Mouse (Mus musculus): Measurements from ENCODE around the gene Gpx1. TPM values are rescaled to one million over a fixed set of nuclear protein-coding genes. Genes with fewer than 3 reads are reported as not detected.

Gene Gpx1
- total RNA-seq, 2 experiments from 2014 or later: 5,176 to 5,395 TPM

- ATAC-seq (replicated peaks; ENCODE audit: low FRiP score, poor library complexity, severe bottlenecking): no peak
Measured at GRCm38 (mm10) chr9:108337848-108338550, 704 bp upstream of the Gpx1 start.

DNA sequence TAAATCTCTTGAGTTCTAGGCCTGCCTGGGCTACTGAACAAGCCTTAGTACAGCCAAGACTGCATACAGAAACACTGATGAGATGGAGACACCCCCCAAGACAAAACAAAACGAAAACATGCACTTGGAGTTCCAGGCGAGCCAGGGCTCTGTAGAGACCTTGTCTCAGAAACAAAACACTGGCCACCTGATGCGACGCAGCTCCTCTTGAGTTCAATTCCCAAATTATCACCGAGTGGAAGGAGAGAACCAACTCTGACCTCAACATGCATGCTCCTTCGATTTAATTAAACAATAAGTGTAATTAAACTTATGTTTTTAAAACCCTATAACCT, 185 bp upstream of the Gpx1 start:
- no peak for ATAC-seq (replicated peaks; ENCODE audit: low FRiP score, poor library complexity, severe bottlenecking)

DNA sequence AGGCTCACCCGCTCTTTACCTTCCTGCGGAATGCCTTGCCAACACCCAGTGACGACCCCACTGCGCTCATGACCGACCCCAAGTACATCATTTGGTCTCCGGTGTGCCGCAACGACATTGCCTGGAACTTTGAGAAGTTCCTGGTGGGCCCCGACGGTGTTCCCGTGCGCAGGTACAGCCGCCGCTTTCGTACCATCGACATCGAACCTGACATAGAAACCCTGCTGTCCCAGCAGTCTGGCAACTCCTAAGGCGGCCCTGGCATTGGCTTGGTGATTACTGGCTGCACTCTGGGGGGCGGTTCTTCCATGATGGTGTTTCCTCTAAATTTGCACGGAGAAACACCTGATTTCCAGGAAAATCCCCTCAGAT, 1.2 kb downstream of the Gpx1 start:
- 0 out of 2 replicates have a peak, but pooled peaks have one; percentile 5 for ATAC-seq (replicated peaks; ENCODE audit: low FRiP score, poor library complexity, severe bottlenecking)

DNA sequence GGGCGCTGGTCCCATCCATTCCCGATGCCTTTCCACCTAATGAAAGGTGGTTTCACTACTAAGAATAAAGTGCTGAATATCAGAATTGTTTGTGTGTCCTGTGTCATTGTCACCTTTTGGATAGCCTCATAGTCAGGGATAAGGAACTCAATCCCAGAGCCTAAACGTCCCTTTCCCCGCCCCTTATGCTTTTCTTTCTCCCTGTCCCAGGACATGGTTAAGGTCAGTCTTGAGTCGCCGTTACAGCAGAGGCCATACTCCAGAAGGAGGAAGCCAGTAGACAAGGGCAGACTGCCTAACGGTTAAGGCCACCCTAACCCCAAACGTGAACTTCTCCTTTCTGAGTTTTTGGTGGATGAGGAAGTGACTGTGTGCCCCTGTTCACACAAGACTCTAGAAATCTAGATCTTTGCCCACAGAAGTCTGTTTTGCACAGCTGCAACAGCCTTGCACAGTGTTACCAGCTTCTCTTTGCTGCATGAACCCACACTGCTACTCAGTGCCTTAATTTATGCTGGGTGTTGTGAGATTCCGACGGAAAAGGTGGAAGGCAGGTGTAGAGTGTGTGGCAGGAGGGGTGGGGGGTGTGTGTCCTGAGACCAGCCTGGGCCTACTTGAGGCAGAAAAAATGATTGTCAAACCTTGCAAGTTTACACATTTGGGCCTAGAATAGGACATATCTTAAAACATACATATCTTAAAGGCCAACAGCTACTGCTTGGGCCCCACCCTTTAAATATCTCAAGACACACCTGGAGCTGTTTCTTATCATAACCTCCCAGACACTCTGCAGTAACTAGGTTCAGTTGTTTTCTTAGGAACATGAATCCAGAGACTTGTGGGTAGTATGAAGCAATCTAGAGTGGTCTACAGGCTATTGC, 1.8 kb downstream of the Gpx1 start:
- peak; percentile 63 for ATAC-seq (replicated peaks; ENCODE audit: low FRiP score, poor library complexity, severe bottlenecking)

GRCm38 (mm10) chr9:108341139-108341475, 2.4 kb downstream of the Gpx1 start:
- no peak for ATAC-seq (replicated peaks; ENCODE audit: low FRiP score, poor library complexity, severe bottlenecking)

GRCm38 (mm10) chr9:108341801-108342200, 3.1 kb downstream of the Gpx1 start:
- no peak for ATAC-seq (replicated peaks; ENCODE audit: low FRiP score, poor library complexity, severe bottlenecking)

GRCm38 (mm10) chr9:108342301-108342831, 3.7 kb downstream of the Gpx1 start:
- no peak for ATAC-seq (replicated peaks; ENCODE audit: low FRiP score, poor library complexity, severe bottlenecking)

- ATAC-seq (replicated peaks; ENCODE audit: low FRiP score, poor library complexity, severe bottlenecking): no peak
Measured at GRCm38 (mm10) chr9:108343331-108343730, 4.6 kb downstream of the Gpx1 start.

DNA sequence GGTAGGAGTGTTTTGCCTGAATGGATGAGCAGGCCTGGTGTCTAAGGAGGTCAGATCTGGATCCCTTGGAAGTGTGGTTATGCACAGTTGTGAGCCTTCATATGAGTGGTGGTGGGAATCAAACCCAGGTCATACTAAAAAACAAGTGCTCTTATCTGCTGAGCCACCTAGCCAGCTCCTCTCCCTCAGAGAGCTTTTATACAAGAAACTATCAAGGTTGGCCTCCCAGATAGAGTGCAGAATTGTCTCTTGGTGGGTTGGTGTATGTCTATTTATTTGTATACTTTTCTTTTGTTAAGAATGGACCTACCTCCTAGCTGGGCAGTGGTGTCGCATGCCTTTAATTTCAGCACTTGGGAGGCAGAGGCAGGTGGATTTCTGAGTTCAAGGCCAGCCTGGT, 5.1 kb downstream of the Gpx1 start:
- no peak for ATAC-seq (replicated peaks; ENCODE audit: low FRiP score, poor library complexity, severe bottlenecking)

DNA sequence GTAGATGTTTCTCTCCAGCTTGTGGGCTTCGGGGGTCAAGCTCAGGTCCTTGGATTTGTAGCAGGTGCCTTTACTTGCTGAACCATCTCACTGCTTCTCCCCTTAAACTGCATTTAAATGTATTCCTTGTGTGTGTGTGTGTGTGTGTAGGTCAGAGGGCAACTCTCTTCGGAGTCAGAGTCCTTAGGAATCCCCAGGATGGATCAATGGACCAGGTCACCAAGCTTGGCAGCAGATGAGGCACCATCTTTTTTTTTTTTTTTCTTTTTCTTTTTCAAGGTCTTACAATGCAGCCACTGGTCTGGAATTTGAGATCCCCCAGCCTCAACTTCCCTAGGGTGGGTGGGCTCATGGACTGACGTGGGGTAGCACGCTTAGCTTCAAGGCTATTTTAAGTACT, 5.8 kb downstream of the Gpx1 start:
- no peak for ATAC-seq (replicated peaks; ENCODE audit: low FRiP score, poor library complexity, severe bottlenecking)

- no peak; the same call in 1 of the 2 replicates for ATAC-seq (replicated peaks; ENCODE audit: low FRiP score, poor library complexity, severe bottlenecking)
Measured at GRCm38 (mm10) chr9:108347024-108347423, 8.3 kb downstream of the Gpx1 start.

DNA sequence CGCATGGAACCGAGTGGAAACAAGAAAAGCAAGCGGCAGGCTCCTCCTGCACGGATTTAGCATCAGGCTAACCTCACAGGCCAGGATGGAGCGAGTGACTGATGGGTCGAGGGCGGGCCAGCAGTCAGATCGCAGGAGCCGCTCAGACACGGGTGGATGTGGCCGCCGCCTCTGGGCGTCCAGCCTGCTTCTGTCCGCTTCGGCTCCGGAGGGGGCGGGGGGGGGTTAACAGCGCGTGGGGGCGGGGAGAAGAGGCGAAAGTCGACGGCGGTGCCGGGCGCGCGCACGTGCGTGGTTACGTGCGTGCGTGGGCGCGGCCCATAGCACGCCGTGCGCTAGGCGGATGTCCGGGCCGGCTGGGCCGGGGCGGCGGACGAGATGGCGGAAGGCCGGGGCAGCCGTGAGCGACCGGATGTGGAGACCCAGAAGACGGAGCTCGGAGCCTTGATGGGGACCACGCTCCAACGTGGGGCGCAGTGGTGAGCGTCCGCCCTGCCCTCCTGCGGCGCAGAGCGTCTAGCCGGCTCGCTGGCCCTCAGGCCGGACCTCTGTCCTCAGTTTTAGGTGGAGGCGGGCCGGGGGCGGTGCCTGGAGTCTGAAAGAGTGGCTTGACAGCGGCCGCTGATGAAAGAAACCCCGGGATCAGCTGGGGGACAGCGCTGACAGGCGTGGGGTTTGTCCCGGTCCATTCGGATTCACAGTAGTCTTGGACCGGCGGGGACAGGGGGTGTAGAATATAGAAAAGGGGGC, 9.0 kb downstream of the Gpx1 start, which contains the start of gene Usp4:
Gene Usp4 (plus strand): TSS at position 314 of the 750 bp plus-strand sequence.
- ATAC-seq (replicated peaks; ENCODE audit: low FRiP score, poor library complexity, severe bottlenecking): peak; percentile 79

DNA sequence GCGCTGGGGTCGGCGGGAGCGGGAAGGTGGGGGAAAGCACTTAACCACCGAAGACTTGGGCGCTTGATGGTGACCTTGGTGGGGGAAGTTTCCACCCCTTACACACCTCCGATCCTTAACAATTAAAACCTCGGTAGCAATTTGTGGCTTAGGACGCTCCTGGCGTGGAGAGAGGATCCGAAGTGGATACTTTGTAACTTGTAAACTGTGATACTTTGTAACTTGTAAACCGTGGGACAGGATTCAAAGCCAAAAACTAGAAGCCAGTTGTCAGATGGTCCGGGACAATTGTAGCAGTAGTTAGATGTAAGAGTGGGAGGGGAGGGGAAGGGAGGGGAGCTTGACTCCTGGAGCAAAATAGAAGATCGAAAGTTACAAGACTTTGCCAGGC, 9.6 kb downstream of the Gpx1 start:
- ATAC-seq (replicated peaks; ENCODE audit: low FRiP score, poor library complexity, severe bottlenecking): no peak

- no peak for ATAC-seq (replicated peaks; ENCODE audit: low FRiP score, poor library complexity, severe bottlenecking)
Measured at GRCm38 (mm10) chr9:108349727-108350126, 11.0 kb downstream of the Gpx1 start.

DNA sequence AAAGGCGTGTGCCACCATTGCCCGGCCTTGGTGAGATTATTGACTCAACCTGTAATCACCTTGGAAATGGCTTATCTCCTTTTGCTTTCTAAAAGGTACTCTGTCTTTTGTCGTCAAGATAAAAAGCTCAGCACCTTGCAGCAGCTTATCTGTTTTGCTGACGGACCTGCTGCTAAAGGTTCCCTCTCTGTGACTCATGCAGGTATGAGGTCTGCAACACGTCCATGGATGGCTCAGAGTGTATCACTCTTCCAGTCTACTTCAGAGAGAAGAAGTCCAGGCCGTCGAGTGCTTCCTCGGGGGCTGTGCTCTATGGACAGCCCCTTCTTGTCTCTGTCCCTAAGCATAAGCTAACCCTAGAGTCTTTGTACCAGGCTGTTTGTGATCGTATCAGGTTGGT, 39.5 kb downstream of the Gpx1 start:
- ATAC-seq (replicated peaks; ENCODE audit: low FRiP score, poor library complexity, severe bottlenecking): no peak

- no peak for ATAC-seq (replicated peaks; ENCODE audit: low FRiP score, poor library complexity, severe bottlenecking)
Measured at GRCm38 (mm10) chr9:108378736-108379135, 40.0 kb downstream of the Gpx1 start.

GRCm38 (mm10) chr9:108379294-108379693, 40.6 kb downstream of the Gpx1 start:
- no peak for ATAC-seq (replicated peaks; ENCODE audit: low FRiP score, poor library complexity, severe bottlenecking)

GRCm38 (mm10) chr9:108381382-108381781, 42.7 kb downstream of the Gpx1 start:
- ATAC-seq (replicated peaks; ENCODE audit: low FRiP score, poor library complexity, severe bottlenecking): no peak

GRCm38 (mm10) chr9:108385006-108385405, 46.3 kb downstream of the Gpx1 start:
- ATAC-seq (replicated peaks; ENCODE audit: low FRiP score, poor library complexity, severe bottlenecking): no peak

- ATAC-seq (replicated peaks; ENCODE audit: low FRiP score, poor library complexity, severe bottlenecking): no peak
Measured at GRCm38 (mm10) chr9:108386816-108387215, 48.1 kb downstream of the Gpx1 start.

Measured in erythroblast, adult 5-6 weeks (primary cell).